Mouse (Mus musculus) midbrain, embryonic 16.5 days (tissue): ENCODE results near the gene Ube2dnl1. TPM values are rescaled to one million over a fixed set of nuclear protein-coding genes. Genes with fewer than 3 reads are reported as not detected.

Source experiments
- ATAC-seq: fragments of 200-750 bp; cut with Nextera tagmentation; 2 replicates; pipeline ENCODE4 v1.8.0; 2017; ENCODE audit warnings: moderate TSS enrichment
- H3K27ac ChIP-seq: fragments of 300-500 bp; sonication (generic); 2 replicates; pipeline ENCODE4 v1.5.1; 2014; ENCODE audit warnings: mild to moderate bottlenecking, low read length, mixed read lengths
- H3K27me3 ChIP-seq: fragments of 300-500 bp; sonication (generic); 2 replicates; pipeline ENCODE4 v1.6.1; 2014; ENCODE audit warnings: low read depth, low read length, mixed read lengths; ENCODE audit not compliant: control insufficient read depth, insufficient read depth
- H3K36me3 ChIP-seq: fragments of 300-500 bp; sonication (generic); 2 replicates; pipeline ENCODE4 v1.6.1; 2014; ENCODE audit warnings: mild to moderate bottlenecking, low read length, moderate library complexity, mixed read lengths; ENCODE audit not compliant: control insufficient read depth, insufficient read depth
- H3K4me1 ChIP-seq: fragments of 300-500 bp; sonication (generic); 2 replicates; pipeline ENCODE4 v1.6.1; 2014; ENCODE audit warnings: mild to moderate bottlenecking, low read length, mixed read lengths; ENCODE audit not compliant: control insufficient read depth, insufficient read depth
- H3K4me2 ChIP-seq: fragments of 300-500 bp; sonication (generic); 2 replicates; pipeline ENCODE4 v1.6.1; 2014; ENCODE audit warnings: mild to moderate bottlenecking, low read length, mixed read lengths
- H3K4me3 ChIP-seq: fragments of 300-500 bp; sonication (generic); 2 replicates; pipeline ENCODE4 v1.5.1; 2014; ENCODE audit warnings: low read depth, mild to moderate bottlenecking, low read length, moderate library complexity, mixed read lengths
- H3K9ac ChIP-seq: fragments of 300-500 bp; sonication (generic); 2 replicates; pipeline ENCODE4 v1.6.1; 2014; ENCODE audit warnings: low read depth, low read length, mixed read lengths
- H3K9me3 ChIP-seq: fragments of 300-500 bp; sonication (generic); replicated peaks from 2 replicates; pipeline ENCODE4 v1.6.1; 2014; ENCODE audit warnings: mild to moderate bottlenecking, low read length, mixed read lengths; ENCODE audit not compliant: control insufficient read depth, poor library complexity, severe bottlenecking
- WGBS: fragments of 180-500 bp; shearing (Covaris S2); extraction: QIAGEN DNeasy Blood & Tissue Kit; methylation state at CpG from one replicate; pipeline ENCODE4 v1.1.7; 2014; 5-methylcytosine and 5-hydroxymethylcytosine counted together
- polyA plus RNA-seq: library from polyadenylated mRNA; unstranded; fragments of >200 nt; fragmentation: Nextera tagmentation; extraction: Ambion mirVana; gene quantifications from 2 replicates; pipeline ENCODE4 v1.2.1, GENCODE M21; 2015

Gene Ube2dnl1
- not detected in 2 replicates for polyA plus RNA-seq

- H3K4me2 ChIP-seq = no peak within 1 kb of the TSS
- H3K4me3 ChIP-seq = no peak within 1 kb of the TSS
- H3K9ac ChIP-seq = no peak within 1 kb of the TSS
- no peaks in the 10 kb centered on the region for H3K36me3 ChIP-seq
- no peaks in the 10 kb centered on the region for H3K4me1 ChIP-seq
- H3K27me3 ChIP-seq = no peaks in the 10 kb centered on the region
- no peak within 1 kb of the TSS for H3K27ac ChIP-seq
- 91% methylated on average over 5 of the region's 5 CpGs for WGBS
- ATAC-seq = no peak
- H3K9me3 ChIP-seq = no peaks in the 10 kb centered on the region
These were observed at the start of gene Ube2dnl1 for GRCm38 (mm10) chrX:114904712-114905111. Gene Ube2dnl1, plus strand, starts transcription at chrX:114905012.

GRCm38 (mm10) chrX:114895489-114895888 is 9.3 kb upstream of the Ube2dnl1 start:
- Histone ChIP-seq H3K4me2 (no peak overlapping the region), H3K36me3 (no peaks in the 10 kb centered on the region), H3K27me3 (no peaks in the 10 kb centered on the region), H3K27ac (no peak overlapping the region), H3K4me1 (no peaks in the 10 kb centered on the region), H3K4me3 (no peak overlapping the region), H3K9me3 (no peaks in the 10 kb centered on the region), H3K9ac (no peak overlapping the region)
- no peak for ATAC-seq

GRCm38 (mm10) chrX:114897506-114897905 is 7.3 kb upstream of the Ube2dnl1 start:
- H3K4me1 ChIP-seq = no peaks in the 10 kb centered on the region
- H3K36me3 ChIP-seq = no peaks in the 10 kb centered on the region
- 90% methylated on average over 3 of the region's 3 CpGs for WGBS
- H3K27me3 ChIP-seq = no peaks in the 10 kb centered on the region
- H3K4me2 ChIP-seq = no peak overlapping the region
- H3K9me3 ChIP-seq = no peaks in the 10 kb centered on the region
- H3K27ac ChIP-seq = no peak overlapping the region
- no peak overlapping the region for H3K9ac ChIP-seq
- ATAC-seq = no peak
- H3K4me3 ChIP-seq = no peak overlapping the region

GRCm38 (mm10) chrX:114903391-114903790 is 1.4 kb upstream of the Ube2dnl1 start:
- Histone ChIP-seq H3K36me3 (no peaks in the 10 kb centered on the region), H3K9me3 (no peaks in the 10 kb centered on the region), H3K4me3 (no peak overlapping the region), H3K27ac (no peak overlapping the region), H3K4me2 (no peak overlapping the region), H3K4me1 (no peaks in the 10 kb centered on the region), H3K9ac (no peak overlapping the region), H3K27me3 (no peaks in the 10 kb centered on the region)
- ATAC-seq = no peak

GRCm38 (mm10) chrX:114907282-114907681 is 2.5 kb downstream of the Ube2dnl1 start, which contains the start of gene Ube2dnl2:
Gene Ube2dnl2, plus strand, starts transcription at chrX:114907582.
- Histone ChIP-seq H3K36me3 (no peaks in the 10 kb centered on the region), H3K27ac (no peak within 1 kb of the TSS), H3K9ac (no peak within 1 kb of the TSS), H3K4me3 (no peak within 1 kb of the TSS), H3K4me1 (no peaks in the 10 kb centered on the region), H3K9me3 (no peaks in the 10 kb centered on the region), H3K4me2 (no peak within 1 kb of the TSS), H3K27me3 (no peaks in the 10 kb centered on the region)
- ATAC-seq = no peak
- 88% methylated on average over 1 of the region's 1 CpGs for WGBS

GRCm38 (mm10) chrX:114955066-114955465 is 50.3 kb downstream of the Ube2dnl1 start:
- 10% methylated on average over 1 of the region's 1 CpGs for WGBS
- ATAC-seq = no peak
- H3K9me3 ChIP-seq = no peaks in the 10 kb centered on the region

More at GRCm38 (mm10) chrX:114955066-114955465, 50.3 kb downstream of the Ube2dnl1 start:
- no peak overlapping the region for H3K4me3 ChIP-seq
- no peaks in the 10 kb centered on the region for H3K4me1 ChIP-seq
- H3K36me3 ChIP-seq = no peaks in the 10 kb centered on the region
- H3K4me2 ChIP-seq = no peak overlapping the region
- H3K27me3 ChIP-seq = no peaks in the 10 kb centered on the region
- H3K27ac ChIP-seq = no peak overlapping the region
- no peak overlapping the region for H3K9ac ChIP-seq

Other genes with a start within 250 kb of the Ube2dnl1 start
- not detected in 2 replicates for gene Ube2dnl2, start 2.6 kb downstream of the Ube2dnl1 start, polyA plus RNA-seq